Mouse (Mus musculus) urinary bladder, adult 2 months (tissue): ENCODE measurements around the gene Tmem94. TPM values are rescaled to one million over a fixed set of nuclear protein-coding genes. Genes with fewer than 3 reads are reported as not detected.
A peak's percentile ranks its signal among the peaks of the same experiment; 100 is the strongest.

Experiments used
- DNase-seq: peaks from one replicate; pipeline ENCODE4 v3.0.0; 2022; ENCODE audit warnings: low spot score
- polyA plus RNA-seq: library from polyadenylated mRNA; depleted of rRNA; stranded (reverse); fragments of >200 nt; gene quantifications from 2 replicates; pipeline ENCODE4 v1.2.3, GENCODE M21; 2012

The Tmem94 gene
- polyA plus RNA-seq, 1 experiment, result 20.8 TPM

GRCm38 (mm10) chr11:115766356-115766943 is 1.2 kb downstream of the Tmem94 start:
- DNase-seq, result no peak

DNA sequence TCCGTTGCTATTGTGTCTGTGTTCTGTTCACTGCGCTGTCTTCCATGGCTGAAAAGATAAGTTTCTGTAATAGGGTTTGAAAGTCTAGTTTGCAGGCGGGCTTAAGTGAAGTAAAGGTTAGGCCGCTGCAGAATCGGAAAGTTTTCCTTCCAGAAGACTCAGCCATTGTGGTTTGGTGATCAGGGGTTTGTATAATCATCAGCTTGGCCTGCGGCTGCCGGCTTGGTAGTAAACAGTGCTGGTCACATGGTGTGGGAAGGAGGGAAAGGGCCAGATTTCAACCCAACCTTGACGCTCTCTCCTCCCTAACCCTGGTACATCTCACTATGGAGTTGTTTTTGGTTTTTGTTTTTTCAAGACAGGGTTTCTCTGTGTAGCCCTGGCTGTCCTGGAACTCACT is 1.7 kb downstream of the Tmem94 start:
- DNase-seq, result no peak

- no peak for DNase-seq
These were observed 3.7 kb downstream of the Tmem94 start for GRCm38 (mm10) chr11:115768896-115769295.

GRCm38 (mm10) chr11:115774653-115775052 is 9.4 kb downstream of the Tmem94 start:
- peak; percentile 11 for DNase-seq

GRCm38 (mm10) chr11:115775821-115776665 is 10.8 kb downstream of the Tmem94 start:
- DNase-seq, result peak; percentile 33

DNA sequence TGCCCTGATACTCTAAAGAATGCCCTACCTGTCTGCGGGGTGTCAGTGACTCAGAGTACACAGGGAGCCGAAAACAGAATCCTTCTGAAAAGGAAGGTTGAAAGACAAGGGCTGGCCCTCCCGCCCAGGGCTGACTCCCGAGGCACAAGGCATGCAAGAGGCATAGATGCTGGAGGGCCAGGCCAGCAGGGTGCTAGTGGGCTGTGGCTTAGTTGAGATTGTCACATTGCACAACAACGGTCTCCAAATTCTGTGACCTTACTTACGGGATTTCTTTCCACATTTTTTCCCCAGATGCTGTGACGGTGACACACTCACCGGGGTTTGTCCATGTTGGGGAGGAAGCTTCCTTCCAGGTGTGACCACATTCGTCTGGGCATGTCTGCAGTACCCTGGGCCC is 11.7 kb downstream of the Tmem94 start:
- DNase-seq, result peak; percentile 19

DNA sequence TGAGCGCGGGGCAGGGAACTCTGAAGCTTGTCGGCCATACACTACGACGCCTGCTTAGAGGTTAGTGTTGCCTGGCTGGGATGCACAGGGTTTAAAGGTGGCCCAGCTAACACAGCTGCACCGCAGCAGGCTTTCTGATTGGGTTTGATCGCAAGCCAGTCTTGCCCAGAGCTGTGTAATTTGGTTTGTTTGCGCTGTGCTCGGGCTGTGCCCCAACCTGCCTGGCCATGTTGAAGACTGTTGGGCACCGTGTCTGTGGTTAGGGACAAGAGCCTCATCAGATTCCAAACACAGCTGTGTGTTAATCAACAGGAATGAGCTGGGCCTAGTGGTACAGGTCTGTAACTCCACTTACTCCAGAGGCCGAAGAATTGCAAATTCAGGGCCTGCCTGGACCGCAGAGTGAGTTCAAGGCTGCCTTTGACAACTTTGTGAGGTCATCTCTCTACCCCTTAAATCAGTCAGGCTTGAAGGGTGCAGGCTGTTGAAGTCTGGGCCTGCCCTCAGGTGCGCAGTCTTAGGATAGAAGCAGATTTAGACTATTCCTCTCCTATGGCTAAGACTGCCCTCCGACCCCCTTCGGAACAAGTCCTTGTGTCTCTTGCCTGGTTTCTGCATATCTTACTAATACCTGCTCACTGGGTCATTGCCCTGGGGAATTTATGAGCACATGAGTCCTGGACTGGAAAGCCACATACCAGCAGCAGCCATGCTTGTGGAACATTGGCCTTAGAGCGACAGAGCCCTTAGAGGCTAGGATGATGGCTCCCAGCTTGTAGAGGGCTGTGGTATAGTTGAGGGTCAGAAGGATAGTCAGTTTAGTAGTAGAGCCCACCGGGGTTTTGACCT is 12.5 kb downstream of the Tmem94 start:
- DNase-seq, result peak; percentile 78

- peak; percentile 60 for DNase-seq
These were observed 13.9 kb downstream of the Tmem94 start for GRCm38 (mm10) chr11:115779038-115779571.

DNA sequence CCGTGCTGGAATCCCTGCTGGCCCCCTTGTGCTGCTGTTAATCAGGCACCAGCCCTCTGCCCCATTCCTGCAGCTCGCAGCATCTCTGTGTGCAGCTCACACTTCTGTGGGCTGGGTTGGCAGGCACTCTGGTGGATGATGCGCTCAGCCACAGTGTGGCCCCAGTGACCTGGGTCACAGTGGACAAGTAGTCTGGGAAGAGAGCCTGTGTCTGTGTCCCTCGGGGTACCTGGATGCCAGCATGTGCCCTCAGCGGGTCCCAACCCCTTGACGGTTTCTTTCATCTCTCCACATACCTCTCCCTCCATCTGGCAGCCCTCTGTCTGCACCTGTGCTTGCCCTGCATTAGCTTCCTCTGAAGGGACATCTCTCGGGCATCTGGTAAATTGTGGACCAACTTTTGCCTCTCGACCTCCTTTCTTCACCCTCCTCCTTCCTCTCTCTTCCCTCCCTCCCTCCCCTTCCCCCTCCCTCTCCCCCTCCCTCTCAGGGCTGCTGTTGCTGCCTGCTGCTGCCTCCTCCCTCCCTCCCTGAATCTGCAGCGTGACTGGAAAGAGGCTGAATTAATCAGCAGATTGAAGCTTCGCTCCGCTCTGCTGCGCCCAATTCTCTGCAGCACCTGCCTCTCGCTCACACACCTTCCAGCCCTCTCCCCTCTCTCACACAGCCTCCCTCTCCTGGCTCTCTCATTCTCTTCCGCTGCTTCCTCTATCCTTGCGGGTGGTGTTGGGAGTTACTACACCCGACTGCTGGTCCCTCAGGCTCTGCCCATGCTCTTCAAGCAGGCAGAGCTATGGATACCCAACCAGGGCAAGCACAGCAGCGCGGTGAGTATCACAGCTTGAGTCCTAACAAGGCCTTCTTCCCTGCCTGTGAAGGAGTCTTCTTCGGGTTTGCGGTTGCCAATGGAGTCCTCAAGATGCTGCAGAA is 15.2 kb downstream of the Tmem94 start:
- DNase-seq, result peak; percentile 21

DNA sequence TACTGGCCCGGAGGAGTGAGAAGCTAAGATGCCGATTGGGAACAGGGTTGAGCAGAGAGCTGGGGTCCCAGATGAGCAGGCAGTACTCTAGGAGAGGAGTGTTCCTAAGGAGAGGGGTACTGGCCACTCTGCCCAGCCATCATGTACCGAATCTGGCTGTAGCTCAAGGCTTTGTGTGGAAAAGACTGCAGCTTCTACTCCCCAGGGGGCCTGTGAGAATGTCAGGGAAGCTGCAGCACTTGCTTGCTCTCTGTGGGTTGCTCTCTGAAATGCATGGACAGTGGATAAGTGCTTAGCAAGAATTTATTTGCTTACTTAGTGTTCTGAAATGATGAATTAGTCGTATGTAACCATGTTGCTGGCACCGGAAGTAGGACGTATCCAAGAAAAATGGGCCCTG is 21.2 kb downstream of the Tmem94 start:
- no peak for DNase-seq

DNA sequence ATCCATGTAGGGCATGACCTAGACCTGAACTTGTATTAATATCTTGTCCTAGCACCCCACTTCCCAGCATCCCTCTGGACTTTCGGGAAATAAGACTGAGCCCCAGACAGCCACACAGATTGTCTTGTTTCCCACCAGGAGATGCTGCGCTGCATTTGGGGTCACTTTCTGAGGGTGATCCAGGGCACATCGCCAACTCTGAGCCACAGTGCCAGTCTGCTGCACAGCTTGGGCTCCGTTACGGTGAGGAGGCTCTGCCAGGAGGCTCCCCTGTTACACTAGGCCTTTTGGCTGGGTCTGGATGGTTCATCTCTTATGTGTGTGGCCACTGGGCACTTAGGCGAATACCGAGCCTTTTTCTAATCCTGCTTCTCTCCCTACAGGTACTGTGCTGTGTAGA is 24.6 kb downstream of the Tmem94 start:
- no peak for DNase-seq

- DNase-seq, result no peak
These were observed 26.7 kb downstream of the Tmem94 start for GRCm38 (mm10) chr11:115791919-115792318.

- DNase-seq, result no peak
These were observed 27.1 kb downstream of the Tmem94 start for GRCm38 (mm10) chr11:115792353-115792752.

DNA sequence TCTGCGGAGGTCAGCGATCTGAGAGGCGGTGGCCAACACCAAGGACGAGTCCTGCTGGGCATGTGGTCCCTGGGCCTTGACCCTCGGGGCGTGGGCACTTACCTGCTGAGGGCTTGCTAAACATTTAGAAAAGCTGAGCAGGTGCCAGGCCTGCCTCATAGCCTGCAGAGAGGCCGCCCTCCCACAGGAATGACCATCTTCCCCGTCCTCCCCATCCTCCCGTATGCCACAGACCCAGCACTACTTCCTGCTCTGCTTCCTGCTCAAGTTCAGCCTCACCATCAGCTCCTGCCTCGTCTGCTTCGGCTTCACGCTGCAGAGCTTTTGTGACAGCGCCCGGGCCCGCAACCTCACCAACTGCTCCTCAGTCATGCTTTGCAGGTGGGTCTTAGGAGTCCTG is 31.7 kb downstream of the Tmem94 start:
- no peak for DNase-seq

GRCm38 (mm10) chr11:115797665-115798064 is 32.4 kb downstream of the Tmem94 start:
- no peak for DNase-seq

DNA sequence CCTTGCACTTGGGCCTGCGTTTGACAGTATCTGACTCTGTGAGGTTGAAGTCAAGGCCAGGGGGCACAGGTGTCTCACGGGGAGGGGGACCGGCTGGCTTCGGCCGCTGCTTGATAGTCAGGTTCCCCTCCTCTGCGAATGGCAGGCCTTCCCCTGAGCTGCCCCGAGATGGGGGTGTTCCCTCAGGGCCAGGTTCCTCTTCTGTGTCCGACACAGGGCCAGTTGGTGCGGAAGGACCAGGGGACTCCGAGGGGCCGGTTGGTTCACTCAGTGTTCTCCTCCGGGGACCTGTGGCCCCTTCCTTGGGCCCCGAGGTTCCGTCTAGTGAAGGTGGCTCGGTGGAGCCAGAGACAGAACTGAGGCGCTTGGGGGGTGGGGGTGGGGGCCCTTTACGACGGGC is 35.7 kb downstream of the Tmem94 start:
- DNase-seq, result no peak

DNA sequence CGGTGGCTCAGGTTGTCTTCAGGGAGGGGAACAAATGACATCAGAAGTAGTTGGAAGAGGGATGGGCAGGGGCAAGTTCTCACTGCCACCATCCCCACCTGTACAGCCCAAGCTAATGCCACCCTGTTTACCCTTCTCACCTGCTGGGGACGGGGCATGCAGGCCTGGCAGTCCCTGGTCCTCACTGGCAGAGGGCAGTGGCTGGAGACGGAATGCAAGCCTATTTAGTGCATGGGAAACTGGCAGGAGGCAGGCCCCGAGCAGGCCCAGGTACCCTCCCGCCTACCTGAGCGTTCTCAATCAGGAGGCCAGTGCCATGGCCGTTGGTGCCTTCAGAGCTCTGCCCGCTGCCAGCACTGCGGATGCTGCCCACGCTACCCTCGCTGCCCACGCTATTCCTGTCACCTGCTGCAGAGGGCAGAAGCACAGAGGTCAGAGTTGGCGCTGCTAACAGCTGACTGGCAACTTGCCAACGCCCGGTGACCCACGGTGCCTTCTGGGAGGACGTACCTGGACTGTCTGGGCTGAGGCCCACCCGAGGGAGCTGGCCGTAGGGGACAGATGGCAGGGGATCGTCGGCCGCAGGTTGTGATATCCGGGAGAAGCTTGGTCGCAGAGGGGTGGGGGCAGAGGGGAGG is 38.0 kb downstream of the Tmem94 start:
- DNase-seq, result no peak

DNA sequence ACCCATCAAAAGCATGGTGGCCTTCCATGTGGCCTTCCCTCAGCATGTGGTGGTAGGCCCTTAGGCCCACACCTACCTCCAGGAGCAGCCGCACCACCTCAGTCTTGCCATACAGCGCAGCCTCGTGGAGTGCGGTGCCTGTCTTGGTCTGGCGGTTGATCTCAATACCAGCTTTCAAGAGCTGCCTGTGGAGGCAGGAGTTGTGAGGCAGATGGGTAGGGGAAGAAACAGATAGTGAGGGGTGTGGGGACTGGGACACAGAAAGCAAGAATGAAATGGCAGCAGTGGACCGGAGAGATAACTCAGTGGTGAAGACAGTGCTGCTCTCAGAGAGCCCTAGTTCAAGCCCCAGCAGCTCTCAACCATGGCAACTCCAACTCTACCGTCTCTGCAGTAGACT is 39.8 kb downstream of the Tmem94 start:
- no peak for DNase-seq

- DNase-seq, result no peak
These were observed 40.9 kb downstream of the Tmem94 start for GRCm38 (mm10) chr11:115806154-115806553.

DNA sequence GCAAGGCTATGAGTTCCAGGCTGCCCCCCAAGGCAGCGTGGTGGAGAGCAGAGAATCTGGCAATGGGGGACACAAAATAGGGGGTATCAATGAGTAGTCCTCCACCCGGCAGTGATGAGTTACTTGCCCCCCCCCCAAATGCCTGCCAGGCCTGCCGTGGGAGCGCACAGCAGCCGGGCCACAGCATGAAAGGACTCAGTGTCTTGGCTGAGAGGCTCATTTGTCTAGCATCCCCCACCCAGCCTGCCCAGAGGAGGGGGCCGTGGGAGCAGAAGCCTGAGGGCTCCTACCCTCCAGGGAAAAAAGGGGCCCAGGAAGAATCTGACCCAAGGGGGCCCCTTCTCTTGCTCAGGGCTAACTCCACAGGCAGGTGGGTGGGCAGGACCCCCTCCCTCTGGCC is 42.1 kb downstream of the Tmem94 start:
- DNase-seq, result no peak

- DNase-seq, result no peak
These were observed 42.7 kb downstream of the Tmem94 start for GRCm38 (mm10) chr11:115807971-115808370.
